Mouse (Mus musculus): ENCODE results near the gene Gm5105. TPM values are rescaled to one million over a fixed set of nuclear protein-coding genes. Genes with fewer than 3 reads are reported as not detected.
A peak's percentile ranks its signal among the peaks of the same experiment; 100 is the strongest.

Gene Gm5105
- polyA plus RNA-seq, 1 experiment from 2014 or later = 0.14 TPM

- no peak for ATAC-seq
- Histone ChIP-seq H3K4me2 (ENCODE audit: low read length) (no peak overlapping the region), H3K4me1 (replicated peaks; ENCODE audit: control insufficient read depth, insufficient read depth, low read length) (peaks cover 9% of the 10 kb centered on the region), H3K9ac (replicated peaks; ENCODE audit: low read depth, low read length) (no peak overlapping the region), H3K4me3 (replicated peaks; ENCODE audit: low read length) (no peak overlapping the region), H3K27me3 (replicated peaks; ENCODE audit: control insufficient read depth, insufficient read depth, low read length) (no peaks in the 10 kb centered on the region), H3K36me3 (ENCODE audit: control insufficient read depth, insufficient read depth) (no peaks in the 10 kb centered on the region), H3K27ac (ENCODE audit: low read length) (no peak overlapping the region), H3K9me3 (ENCODE audit: control insufficient read depth, low read length) (no peaks in the 10 kb centered on the region)
- WGBS = 87% methylated on average over 10 of the region's 10 CpGs
These were observed 4.4 kb upstream of the Gm5105 start for GRCm38 (mm10) chr3:138071476-138072073.

GRCm38 (mm10) chr3:138071004-138071403 is 3.8 kb upstream of the Gm5105 start:
- no peak overlapping the region for H3K4me2 ChIP-seq (ENCODE audit: low read length)
- no peaks in the 10 kb centered on the region for H3K9me3 ChIP-seq (ENCODE audit: control insufficient read depth, low read length)
- H3K9ac ChIP-seq (replicated peaks; ENCODE audit: low read depth, low read length) = no peak overlapping the region
- WGBS = 4% methylated on average over 1 of the region's 1 CpGs
- no peak overlapping the region for H3K4me3 ChIP-seq (replicated peaks; ENCODE audit: low read length)
- H3K36me3 ChIP-seq (ENCODE audit: control insufficient read depth, insufficient read depth) = no peaks in the 10 kb centered on the region
- H3K27ac ChIP-seq (ENCODE audit: low read length) = no peak overlapping the region
- no peaks in the 10 kb centered on the region for H3K27me3 ChIP-seq (replicated peaks; ENCODE audit: control insufficient read depth, insufficient read depth, low read length)
- peaks cover 15% of the 10 kb centered on the region for H3K4me1 ChIP-seq (replicated peaks; ENCODE audit: control insufficient read depth, insufficient read depth, low read length)
- no peak for ATAC-seq

GRCm38 (mm10) chr3:138069756-138070511 is 2.7 kb upstream of the Gm5105 start:
- no peak overlapping the region for H3K27ac ChIP-seq (ENCODE audit: low read length)
- H3K9me3 ChIP-seq (ENCODE audit: control insufficient read depth, low read length) = no peaks in the 10 kb centered on the region
- H3K36me3 ChIP-seq (ENCODE audit: control insufficient read depth, insufficient read depth) = no peaks in the 10 kb centered on the region
- 74% methylated on average over 18 of the region's 18 CpGs for whole genome bisulfite sequencing
- no peak for ATAC-seq
- H3K4me3 ChIP-seq (replicated peaks; ENCODE audit: low read length) = no peak overlapping the region
- H3K4me1 ChIP-seq (replicated peaks; ENCODE audit: control insufficient read depth, insufficient read depth, low read length) = peaks cover 16% of the 10 kb centered on the region
- H3K4me2 ChIP-seq (ENCODE audit: low read length) = no peak overlapping the region
- H3K9ac ChIP-seq (replicated peaks; ENCODE audit: low read depth, low read length) = no peak overlapping the region
- H3K27me3 ChIP-seq (replicated peaks; ENCODE audit: control insufficient read depth, insufficient read depth, low read length) = no peaks in the 10 kb centered on the region

GRCm38 (mm10) chr3:138068103-138068502 is 915 bp upstream of the Gm5105 start:
- peaks cover 25% of the 10 kb centered on the region for H3K4me1 ChIP-seq (replicated peaks; ENCODE audit: control insufficient read depth, insufficient read depth, low read length)
- ATAC-seq = no peak

GRCm38 (mm10) chr3:138066348-138066856 is 786 bp downstream of the Gm5105 start:
- Histone ChIP-seq H3K27ac (ENCODE audit: low read length) (peak overlapping the region; percentile 58), H3K36me3 (ENCODE audit: control insufficient read depth, insufficient read depth) (no peaks in the 10 kb centered on the region), H3K9me3 (ENCODE audit: control insufficient read depth, low read length) (no peaks in the 10 kb centered on the region), H3K4me1 (replicated peaks; ENCODE audit: control insufficient read depth, insufficient read depth, low read length) (peaks cover 25% of the 10 kb centered on the region), H3K4me2 (ENCODE audit: low read length) (peak overlapping the region; percentile 25; the same call in 1 of the 2 replicates), H3K4me3 (replicated peaks; ENCODE audit: low read length) (no peak overlapping the region), H3K27me3 (replicated peaks; ENCODE audit: control insufficient read depth, insufficient read depth, low read length) (no peaks in the 10 kb centered on the region), H3K9ac (replicated peaks; ENCODE audit: low read depth, low read length) (0 out of 2 replicates have a peak overlapping the region, but pooled peaks have one; percentile 37)
- WGBS = 55% methylated on average over 20 of the region's 20 CpGs
- ATAC-seq = peak; percentile 76

More at GRCm38 (mm10) chr3:138068103-138068502, 915 bp upstream of the Gm5105 start:
- H3K27ac ChIP-seq (ENCODE audit: low read length) = no peak overlapping the region
- no peaks in the 10 kb centered on the region for H3K27me3 ChIP-seq (replicated peaks; ENCODE audit: control insufficient read depth, insufficient read depth, low read length)
- H3K9ac ChIP-seq (replicated peaks; ENCODE audit: low read depth, low read length) = no peak overlapping the region
- no peak overlapping the region for H3K4me3 ChIP-seq (replicated peaks; ENCODE audit: low read length)
- WGBS = 92% methylated on average over 12 of the region's 12 CpGs
- no peaks in the 10 kb centered on the region for H3K9me3 ChIP-seq (ENCODE audit: control insufficient read depth, low read length)
- H3K36me3 ChIP-seq (ENCODE audit: control insufficient read depth, insufficient read depth) = no peaks in the 10 kb centered on the region
- no peak overlapping the region for H3K4me2 ChIP-seq (ENCODE audit: low read length)

GRCm38 (mm10) chr3:138065930-138066329 is 1.3 kb downstream of the Gm5105 start:
- Histone ChIP-seq H3K36me3 (ENCODE audit: control insufficient read depth, insufficient read depth) (no peaks in the 10 kb centered on the region), H3K9ac (replicated peaks; ENCODE audit: low read depth, low read length) (no peak overlapping the region), H3K27ac (ENCODE audit: low read length) (no peak overlapping the region; the same call in 1 of the 2 replicates), H3K27me3 (replicated peaks; ENCODE audit: control insufficient read depth, insufficient read depth, low read length) (no peaks in the 10 kb centered on the region), H3K9me3 (ENCODE audit: control insufficient read depth, low read length) (no peaks in the 10 kb centered on the region), H3K4me2 (ENCODE audit: low read length) (no peak overlapping the region), H3K4me1 (replicated peaks; ENCODE audit: control insufficient read depth, insufficient read depth, low read length) (peaks cover 25% of the 10 kb centered on the region), H3K4me3 (replicated peaks; ENCODE audit: low read length) (no peak overlapping the region)
- WGBS = 72% methylated on average over 16 of the region's 16 CpGs
- no peak for ATAC-seq

GRCm38 (mm10) chr3:138064732-138065645 is 2.2 kb downstream of the Gm5105 start, which contains the start of gene 1110002E22Rik:
Gene 1110002E22Rik (plus strand): TSS chr3:138065052.
- WGBS = 66% methylated on average over 33 of the region's 33 CpGs
- H3K9ac ChIP-seq (replicated peaks; ENCODE audit: low read depth, low read length) = no peak within 1 kb of the TSS
- ATAC-seq = peak; percentile 58

GRCm38 (mm10) chr3:138063731-138064329 is 3.4 kb downstream of the Gm5105 start:
- H3K9me3 ChIP-seq (ENCODE audit: control insufficient read depth, low read length) = no peaks in the 10 kb centered on the region
- H3K4me3 ChIP-seq (replicated peaks; ENCODE audit: low read length) = no peak overlapping the region
- peaks cover 25% of the 10 kb centered on the region for H3K4me1 ChIP-seq (replicated peaks; ENCODE audit: control insufficient read depth, insufficient read depth, low read length)
- H3K27ac ChIP-seq (ENCODE audit: low read length) = 0 out of 2 replicates have a peak overlapping the region, but pooled peaks have one; percentile 17
- H3K27me3 ChIP-seq (replicated peaks; ENCODE audit: control insufficient read depth, insufficient read depth, low read length) = no peaks in the 10 kb centered on the region
- H3K36me3 ChIP-seq (ENCODE audit: control insufficient read depth, insufficient read depth) = no peaks in the 10 kb centered on the region
- WGBS = 52% methylated on average over 14 of the region's 14 CpGs
- H3K4me2 ChIP-seq (ENCODE audit: low read length) = no peak overlapping the region
- no peak overlapping the region for H3K9ac ChIP-seq (replicated peaks; ENCODE audit: low read depth, low read length)
- peak; percentile 56 for ATAC-seq

More at GRCm38 (mm10) chr3:138064732-138065645, 2.2 kb downstream of the Gm5105 start, which contains the start of gene 1110002E22Rik:
- Histone ChIP-seq H3K4me3 (replicated peaks; ENCODE audit: low read length) (no peak within 1 kb of the TSS), H3K4me1 (replicated peaks; ENCODE audit: control insufficient read depth, insufficient read depth, low read length) (peaks cover 25% of the 10 kb centered on the region), H3K4me2 (ENCODE audit: low read length) (no peak within 1 kb of the TSS), H3K27me3 (replicated peaks; ENCODE audit: control insufficient read depth, insufficient read depth, low read length) (no peaks in the 10 kb centered on the region), H3K27ac (ENCODE audit: low read length) (peak within 1 kb of the TSS; percentile 61), H3K36me3 (ENCODE audit: control insufficient read depth, insufficient read depth) (no peaks in the 10 kb centered on the region), H3K9me3 (ENCODE audit: control insufficient read depth, low read length) (no peaks in the 10 kb centered on the region)
